In genomic region chr1:20428370-20429055, GRCm38 (mm10) we compare ENCODE assay signal across 11 mouse cellular contexts.
DNase-seq lines count a peak whose midpoint lies in the region; ATAC-seq lines count a peak whose summit lies in the region.
"Had no signal": no experiment of that assay in that cellular context is flagged by ENCODE, and none has a peak within 500 bp of the region (broad histone marks: within the 10 kb centered on the region; RNA-seq: fewer than 3 reads in every experiment).

No protein-coding gene starts in this region.

- peaks cover 3% of the 10 kb centered on the region; the same call in 1 of the 2 replicates for H3K4me1 ChIP-seq in midbrain, embryonic 11.5 days (ENCODE audit: control insufficient read depth, insufficient read depth, low read length)
- H3K4me1 ChIP-seq: liver, embryonic 12.5 days had no signal

- DNase-seq in embryo, embryonic 10 days (ENCODE audit: low spot score), result peak; percentile 21
- DNase-seq in embryo, embryonic 9.5 days (ENCODE audit: extremely low spot score), result no peak
- DNase-seq in right cerebral cortex, postnatal 4 days, result peak; percentile 15
- DNase-seq in right cerebral cortex, postnatal 36 days (ENCODE audit: low spot score in 2 of 2), result no peak
- DNase-seq in midbrain, embryonic 11.5 days (ENCODE audit: low spot score, missing footprints), result peak; percentile 89
- no peak for DNase-seq in lung, postnatal 10 days
- DNase-seq in spleen, postnatal 36 days (ENCODE audit: low spot score in 2 of 2), result no peak
- DNase-seq in lung, postnatal 4 days, result no peak
- DNase-seq: thymus, postnatal 36 days had no signal

- peak overlapping the region; percentile 4; the same call in 1 of the 2 replicates for H3K4me2 ChIP-seq in midbrain, embryonic 11.5 days
- H3K4me2 ChIP-seq: liver, embryonic 12.5 days had no signal

- no peaks in the 10 kb centered on the region for H3K27me3 ChIP-seq in midbrain, embryonic 11.5 days (ENCODE audit: control insufficient read depth, insufficient read depth, low read length)
- H3K27me3 ChIP-seq: liver, embryonic 12.5 days had no signal

- H3K36me3 ChIP-seq in midbrain, embryonic 11.5 days (ENCODE audit: control insufficient read depth, insufficient read depth, low read length), result no peaks in the 10 kb centered on the region
- H3K36me3 ChIP-seq: G1E; liver, embryonic 12.5 days had no signal

- no peak overlapping the region for H3K4me3 ChIP-seq in midbrain, embryonic 11.5 days (ENCODE audit: low read depth, low read length)
- H3K4me3 ChIP-seq: liver, embryonic 12.5 days had no signal

- 35% methylated on average over 12 of the region's 12 CpGs for WGBS in midbrain, embryonic 11.5 days

- peak; percentile 88 for ATAC-seq in midbrain, embryonic 11.5 days (ENCODE audit: low FRiP score)
- ATAC-seq: liver, embryonic 12.5 days had no signal

- H3K9ac ChIP-seq in midbrain, embryonic 11.5 days (ENCODE audit: low read length), result no peak overlapping the region
- H3K9ac ChIP-seq: liver, embryonic 12.5 days had no signal

- no peak overlapping the region for H3K27ac ChIP-seq in midbrain, embryonic 11.5 days (ENCODE audit: low read depth, low read length)
- H3K27ac ChIP-seq: liver, embryonic 12.5 days had no signal

- no peaks in the 10 kb centered on the region for H3K9me3 ChIP-seq in midbrain, embryonic 11.5 days (ENCODE audit: control insufficient read depth, low read length)

Comparison
In these comparisons a context has a peak if more than half of its experiments do, and no peak if none do; other contexts are left out.
1. DNase-seq: peak in embryo, embryonic 10 days (single experiment), right cerebral cortex, postnatal 4 days (single experiment) and midbrain, embryonic 11.5 days (single experiment); none in embryo, embryonic 9.5 days (single experiment), right cerebral cortex, postnatal 36 days (0 of 2), lung, postnatal 10 days (single experiment), spleen, postnatal 36 days (0 of 2) and lung, postnatal 4 days (0 of 2).